Mouse (Mus musculus): Measurements from ENCODE around the gene Rtl8b. TPM values are rescaled to one million over a fixed set of nuclear protein-coding genes. Genes with fewer than 3 reads are reported as not detected.

Rtl8b gene
- polyA plus RNA-seq, 1 experiment from 2014 or later, result 195 TPM

Other genes with a start within 250 kb of the Rtl8b start
- gene Etd, start 235.5 kb downstream of the Rtl8b start, polyA plus RNA-seq (2014; fragmentation: Nextera tagmentation; extraction: Ambion mirVana), result not detected in 2 replicates
- gene Rtl8c, start 62.4 kb downstream of the Rtl8b start, polyA plus RNA-seq (2014; fragmentation: Nextera tagmentation; extraction: Ambion mirVana), result 218 and 237 TPM in 2 replicates
- 0.57 TPM in 1 of 2 replicates, not detected in the other for gene Gm14597, start 61.4 kb downstream of the Rtl8b start, polyA plus RNA-seq (2014; fragmentation: Nextera tagmentation; extraction: Ambion mirVana)
- 254 TPM in 2 replicates for gene Rtl8a, start 26.7 kb downstream of the Rtl8b start, polyA plus RNA-seq (2014; fragmentation: Nextera tagmentation; extraction: Ambion mirVana)
- 0.13 TPM in 1 of 2 replicates, not detected in the other for gene 4930502E18Rik, start 54.4 kb upstream of the Rtl8b start, polyA plus RNA-seq (2014; fragmentation: Nextera tagmentation; extraction: Ambion mirVana)
- not detected in 2 replicates for gene 1700013H16Rik, start 87.4 kb upstream of the Rtl8b start, polyA plus RNA-seq (2014; fragmentation: Nextera tagmentation; extraction: Ambion mirVana)
- not detected in 2 replicates for gene Zfp36l3, start 106.0 kb upstream of the Rtl8b start, polyA plus RNA-seq (2014; fragmentation: Nextera tagmentation; extraction: Ambion mirVana)
- gene Xlr, start 127.3 kb upstream of the Rtl8b start, polyA plus RNA-seq (2014; fragmentation: Nextera tagmentation; extraction: Ambion mirVana), result 1.6 and 1.7 TPM in 2 replicates